Mouse (Mus musculus) gastrocnemius, postnatal 14 days (tissue): ENCODE results near the gene Mrpl10. TPM values are rescaled to one million over a fixed set of nuclear protein-coding genes. Genes with fewer than 3 reads are reported as not detected.

Source experiments
- microRNA-seq, 2 experiments: library from miRNA; unstranded; fragments of <30 nt; microRNA quantifications; one replicate each; pipeline ENCODE4 v1.2.0; 2021
- total RNA-seq, 2 experiments: library from RNA; stranded (reverse); gene quantifications; 2 replicates each; pipeline ENCODE4 v1.2.3; 2021

Gene Mrpl10
- total RNA-seq, 2 experiments from 2014 or later = 39.8 to 44.0 TPM

Small RNA genes lying within 50 kb of the gene (microRNA-seq; reads per million reads assigned to microRNA genes)
- gene Mir8103 = 0.32 to 1.0 reads per million in 2 experiments

Other genes starting within 250 kb of the Mrpl10 start
- gene Nfe2l1, start 211.6 kb upstream of the Mrpl10 start, total RNA-seq = 100 to 1,000 TPM; 241 to 268 TPM
- 10 to 100 TPM; 28.3 to 36.3 TPM for gene Copz2, start 191.7 kb upstream of the Mrpl10 start, total RNA-seq
- gene Cdk5rap3, start 125.1 kb upstream of the Mrpl10 start, total RNA-seq = 10 to 100 TPM; 26.5 to 30.0 TPM
- gene Prr15l, start 113.5 kb upstream of the Mrpl10 start, total RNA-seq = not detected
- 1 to 10 TPM; 8.5 to 9.5 TPM for gene Pnpo, start 97.6 kb upstream of the Mrpl10 start, total RNA-seq
- 10 to 100 TPM; 13.1 to 13.6 TPM for gene Sp2, start 58.6 kb upstream of the Mrpl10 start, total RNA-seq
- under 1 TPM; 0.10 to 0.11 TPM for gene Sp6, start 28.2 kb upstream of the Mrpl10 start, total RNA-seq
- gene Scrn2, start 11.6 kb upstream of the Mrpl10 start, total RNA-seq = 10 to 100 TPM in 1 of 2 experiments, 1 to 10 TPM in 1; 8.9 to 10.4 TPM
- not detected for gene Lrrc46, start 153 bp upstream of the Mrpl10 start, total RNA-seq
- 1 to 10 TPM; 2.7 to 3.3 TPM for gene Osbpl7, start 9.1 kb downstream of the Mrpl10 start, total RNA-seq
- gene Tbx21, start 73.8 kb downstream of the Mrpl10 start, total RNA-seq = 1 to 10 TPM in 1 of 2 experiments, under 1 TPM in 1; 0.97 to 1.4 TPM
- 1 to 10 TPM; 5.2 to 6.5 TPM for gene Tbkbp1, start 109.9 kb downstream of the Mrpl10 start, total RNA-seq
- 10 to 100 TPM; 55.8 to 65.2 TPM for gene Kpnb1, start 146.3 kb downstream of the Mrpl10 start, total RNA-seq
- gene Npepps, start 239.1 kb downstream of the Mrpl10 start, total RNA-seq = 10 to 100 TPM; 46.3 to 54.3 TPM